Mouse (Mus musculus): ENCODE measurements around the gene Gpr12. TPM values are rescaled to one million over a fixed set of nuclear protein-coding genes. Genes with fewer than 3 reads are reported as not detected.
"Not testable (repeated sequence)": the region's sequence is repeated elsewhere in the genome, so short reads cannot be mapped to it uniquely, and the experiment has no call there.

Gpr12 gene
- polyA plus RNA-seq, 1 experiment from 2014 or later = 0.11 TPM

DNA sequence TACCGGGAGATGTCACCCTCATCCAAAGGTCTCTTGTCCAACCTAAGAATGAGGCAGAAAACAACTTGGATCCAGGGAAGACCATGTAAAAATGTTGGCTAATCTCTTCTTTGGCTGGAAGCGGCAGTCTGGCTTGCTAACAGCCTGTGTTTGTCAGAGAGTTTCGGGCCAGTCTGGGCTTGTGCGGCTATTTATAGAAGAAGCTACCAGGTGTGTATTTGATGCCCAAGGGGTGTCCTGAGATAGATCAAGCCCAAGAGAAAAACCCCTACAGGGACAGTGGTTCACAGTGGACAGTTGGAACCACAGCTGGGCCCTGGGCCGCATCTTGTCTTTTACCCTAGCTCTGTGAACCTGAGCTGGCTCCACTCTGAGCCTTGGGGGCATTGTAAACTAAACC, 21.9 kb upstream of the Gpr12 start:
- H3K9me3 ChIP-seq (replicated peaks) = no peaks in the 10 kb centered on the region
- H3K4me2 ChIP-seq (replicated peaks) = no peak overlapping the region
- H3K27ac ChIP-seq (replicated peaks) = no peak overlapping the region
- H3K36me3 ChIP-seq = no peaks in the 10 kb centered on the region
- no peaks in the 10 kb centered on the region for H3K27me3 ChIP-seq
- H3K4me3 ChIP-seq (replicated peaks) = no peak overlapping the region
- no peak overlapping the region for H3K9ac ChIP-seq
- 75% methylated on average over 5 of the region's 5 CpGs for WGBS
- H3K4me1 ChIP-seq = no peaks in the 10 kb centered on the region
- no peak for ATAC-seq (ENCODE audit: insufficient number of reproducible peaks, low FRiP score, low TSS enrichment, low read depth)

DNA sequence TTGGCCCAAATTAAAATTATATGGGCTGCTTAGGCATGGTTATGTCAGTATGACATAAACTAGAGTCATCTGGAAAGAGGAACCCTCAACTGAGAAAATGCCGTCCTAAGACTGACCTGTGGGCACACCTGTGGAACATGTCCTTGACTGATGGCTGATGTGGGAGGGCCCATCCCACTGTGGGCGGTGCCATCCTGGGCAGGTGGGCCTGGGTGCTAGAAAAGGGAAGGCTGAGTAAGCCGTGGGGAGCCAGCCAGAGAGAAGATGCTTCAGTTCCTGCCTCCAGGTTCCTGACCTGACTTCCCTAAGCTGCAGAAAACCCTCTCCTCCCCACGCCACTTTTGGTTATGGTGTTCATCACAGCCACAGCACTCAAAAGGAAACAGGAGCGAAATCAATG, 21.2 kb upstream of the Gpr12 start:
- Histone ChIP-seq H3K4me2 (replicated peaks) (no peak overlapping the region), H3K9me3 (replicated peaks) (no peaks in the 10 kb centered on the region), H3K4me3 (replicated peaks) (no peak overlapping the region), H3K27me3 (no peaks in the 10 kb centered on the region), H3K9ac (no peak overlapping the region), H3K36me3 (no peaks in the 10 kb centered on the region), H3K27ac (replicated peaks) (no peak overlapping the region), H3K4me1 (no peaks in the 10 kb centered on the region)
- no peak for ATAC-seq (ENCODE audit: insufficient number of reproducible peaks, low FRiP score, low TSS enrichment, low read depth)
- WGBS = 74% methylated on average over 5 of the region's 5 CpGs

DNA sequence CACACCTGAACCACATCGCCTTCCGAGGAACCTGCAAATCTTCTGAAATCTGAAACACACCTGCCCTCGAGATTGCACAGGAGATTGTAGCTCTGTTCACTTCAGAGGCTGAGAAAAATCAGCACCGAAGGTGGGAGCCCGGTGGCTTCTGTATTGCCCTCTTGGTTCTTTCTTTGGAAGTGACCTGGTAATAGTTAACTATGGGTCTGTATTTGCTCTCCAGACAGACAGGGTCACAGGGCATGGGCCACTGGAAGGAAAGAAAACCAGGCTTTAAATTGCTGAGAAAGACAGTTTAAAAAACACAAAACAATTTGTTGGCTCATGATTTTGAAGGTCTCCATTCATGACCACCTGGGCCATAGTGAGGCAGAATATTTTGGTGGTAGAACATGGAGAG, 14.9 kb upstream of the Gpr12 start:
- no peak overlapping the region for H3K4me3 ChIP-seq (replicated peaks)
- no peaks in the 10 kb centered on the region for H3K9me3 ChIP-seq (replicated peaks)
- no peaks in the 10 kb centered on the region for H3K27me3 ChIP-seq
- no peak overlapping the region for H3K9ac ChIP-seq
- 72% methylated on average over 5 of the region's 5 CpGs for WGBS
- H3K4me1 ChIP-seq = no peaks in the 10 kb centered on the region
- no peaks in the 10 kb centered on the region for H3K36me3 ChIP-seq
- H3K27ac ChIP-seq (replicated peaks) = no peak overlapping the region
- no peak overlapping the region for H3K4me2 ChIP-seq (replicated peaks)
- no peak for ATAC-seq (ENCODE audit: insufficient number of reproducible peaks, low FRiP score, low TSS enrichment, low read depth)

DNA sequence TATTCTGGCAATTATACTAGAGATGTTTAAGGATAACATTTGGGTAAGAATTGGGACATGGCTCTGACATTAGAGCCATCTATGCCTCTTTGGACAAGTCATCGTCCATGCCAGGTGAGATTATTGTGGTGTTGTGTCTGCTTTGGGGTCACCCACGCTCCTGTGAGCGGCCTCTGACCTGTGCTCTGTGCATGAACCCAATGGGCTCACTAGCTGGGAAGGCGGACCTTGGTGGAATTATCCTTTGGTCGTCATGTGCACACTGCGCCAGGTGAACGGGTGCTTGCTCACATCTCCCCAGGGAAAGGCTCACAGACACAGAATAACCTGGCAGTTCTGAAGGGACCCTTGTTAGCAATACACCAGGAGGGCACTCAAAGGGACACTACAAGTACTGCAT, 14.2 kb upstream of the Gpr12 start:
- H3K27me3 ChIP-seq; H3K36me3 ChIP-seq; H3K9ac ChIP-seq; H3K4me1 ChIP-seq; H3K4me2 ChIP-seq (replicated peaks); H3K9me3 ChIP-seq (replicated peaks); H3K27ac ChIP-seq (replicated peaks); ATAC-seq (ENCODE audit: insufficient number of reproducible peaks, low FRiP score, low TSS enrichment, low read depth); H3K4me3 ChIP-seq (replicated peaks): not testable (repeated sequence)
- WGBS = 79% methylated on average over 7 of the region's 7 CpGs

DNA sequence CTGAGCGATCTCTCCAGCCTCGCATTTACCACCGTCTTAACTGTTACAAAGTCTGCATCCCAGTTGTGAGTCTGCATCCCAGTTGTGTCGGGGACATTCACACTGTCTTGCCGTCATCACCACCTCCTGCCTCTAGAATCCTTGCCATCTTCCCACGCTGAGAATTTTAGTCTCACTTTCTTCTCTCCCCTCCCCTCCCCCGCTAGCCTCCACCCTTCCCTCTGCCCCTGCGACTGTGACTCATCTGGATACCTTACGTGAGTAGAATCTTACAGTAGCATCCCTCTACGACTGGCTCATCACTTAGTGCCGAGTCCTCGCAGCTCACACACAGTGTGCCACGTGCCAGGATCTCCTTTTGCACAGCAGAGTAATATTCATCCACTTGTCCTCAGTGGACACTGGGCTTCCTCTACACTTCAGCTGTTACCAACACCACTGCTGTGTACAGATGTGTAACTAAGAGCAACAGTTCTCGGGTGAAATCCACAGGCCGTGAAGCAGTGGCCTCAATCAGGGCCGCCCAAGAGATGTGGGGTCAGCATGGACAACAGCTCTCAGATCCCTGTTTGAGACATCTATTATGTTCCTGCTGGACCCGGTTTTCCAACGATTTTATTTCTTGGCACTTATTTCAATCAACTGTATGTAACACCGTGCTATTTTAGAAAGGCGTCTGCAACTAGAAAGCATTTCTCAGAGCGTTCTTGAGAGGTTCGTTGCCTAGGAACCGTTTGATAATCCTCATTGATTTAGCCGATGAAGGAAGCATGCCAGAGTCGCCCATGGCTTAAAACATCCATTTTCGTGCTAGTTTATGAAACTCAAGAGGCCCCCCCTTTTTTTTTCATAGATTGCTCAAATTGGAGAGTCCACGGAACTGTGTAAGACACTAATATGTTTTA, 13.4 kb upstream of the Gpr12 start:
- no peak for ATAC-seq (ENCODE audit: insufficient number of reproducible peaks, low FRiP score, low TSS enrichment, low read depth)
- WGBS = 89% methylated on average over 27 of the region's 27 CpGs
- H3K27ac ChIP-seq (replicated peaks) = no peak overlapping the region

DNA sequence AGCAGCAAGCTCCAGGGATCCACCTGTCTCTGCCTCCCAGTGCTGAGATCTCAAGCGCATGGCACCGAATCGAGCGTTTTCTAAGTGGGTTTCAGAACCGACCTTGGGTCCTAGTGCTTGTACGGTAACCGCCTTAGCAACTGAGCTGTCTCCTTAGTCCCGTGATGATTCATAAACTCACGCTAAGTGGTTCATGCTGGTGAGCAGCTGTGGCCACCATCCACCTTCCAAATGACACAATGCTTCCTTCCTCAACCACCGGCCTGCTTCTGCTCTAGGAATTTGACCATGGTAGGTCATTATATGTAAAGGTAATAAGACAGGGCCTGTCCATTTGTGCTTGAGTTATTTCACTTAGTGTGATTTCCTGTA, 12.4 kb upstream of the Gpr12 start:
- H3K9me3 ChIP-seq (replicated peaks) = no peaks in the 10 kb centered on the region
- WGBS = 85% methylated on average over 10 of the region's 10 CpGs
- H3K27me3 ChIP-seq = no peaks in the 10 kb centered on the region
- no peak for ATAC-seq (ENCODE audit: insufficient number of reproducible peaks, low FRiP score, low TSS enrichment, low read depth)
- no peak overlapping the region for H3K27ac ChIP-seq (replicated peaks)
- H3K4me1 ChIP-seq = no peaks in the 10 kb centered on the region
- H3K4me2 ChIP-seq (replicated peaks) = no peak overlapping the region
- H3K9ac ChIP-seq = no peak overlapping the region
- no peak overlapping the region for H3K4me3 ChIP-seq (replicated peaks)
- H3K36me3 ChIP-seq = no peaks in the 10 kb centered on the region

More for the DNA sequence above, 13.4 kb upstream of the Gpr12 start:
- Histone ChIP-seq H3K4me3 (replicated peaks) (no peak overlapping the region), H3K4me1 (no peaks in the 10 kb centered on the region), H3K9me3 (replicated peaks) (no peaks in the 10 kb centered on the region), H3K4me2 (replicated peaks) (no peak overlapping the region), H3K9ac (no peak overlapping the region), H3K27me3 (no peaks in the 10 kb centered on the region), H3K36me3 (no peaks in the 10 kb centered on the region)

DNA sequence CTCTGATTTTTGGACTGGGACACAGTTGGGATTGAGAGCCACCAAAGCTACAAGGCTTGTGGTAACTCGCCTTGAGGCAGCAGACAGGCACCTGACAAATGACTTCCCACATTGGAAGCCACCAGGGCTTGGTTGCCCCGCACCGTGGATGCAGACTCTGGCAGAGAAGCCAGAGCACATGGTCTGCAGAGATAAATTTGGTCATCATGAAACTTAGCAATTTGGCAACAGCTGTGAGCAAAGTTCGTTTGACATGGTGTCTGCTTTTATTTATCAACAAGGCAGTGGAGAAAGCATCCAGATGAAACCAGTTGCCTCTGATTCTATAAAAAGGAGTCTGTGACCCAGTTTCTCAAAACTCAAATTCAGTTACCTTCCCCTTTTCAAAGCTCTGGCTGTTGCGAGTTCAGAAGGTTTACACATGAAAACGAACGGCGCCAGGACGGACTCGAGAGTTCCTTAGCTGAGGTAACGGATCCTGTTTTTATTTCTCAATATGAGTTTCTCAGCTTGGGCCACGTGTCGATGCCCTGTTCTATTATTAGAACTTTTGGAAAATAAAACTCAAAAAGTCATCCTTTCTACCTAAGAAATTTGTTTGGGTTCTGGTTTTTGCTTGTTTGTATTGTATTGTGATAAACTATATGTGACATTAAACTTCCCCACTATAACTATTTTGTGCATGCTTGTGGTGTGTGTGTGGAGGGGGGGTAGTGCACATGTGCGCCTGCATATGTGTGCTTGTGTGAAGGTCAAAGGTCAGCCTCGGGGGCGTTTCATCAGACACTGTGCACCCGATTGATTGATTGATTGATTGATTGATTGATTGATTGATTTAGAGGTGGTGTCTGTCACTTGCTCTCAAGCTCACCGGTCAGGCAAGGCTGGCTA, 11.8 kb upstream of the Gpr12 start:
- ATAC-seq (ENCODE audit: insufficient number of reproducible peaks, low FRiP score, low TSS enrichment, low read depth) = no peak
- H3K9me3 ChIP-seq (replicated peaks) = no peaks in the 10 kb centered on the region
- no peak overlapping the region for H3K27ac ChIP-seq (replicated peaks)
- H3K4me3 ChIP-seq (replicated peaks) = no peak overlapping the region
- H3K36me3 ChIP-seq = no peaks in the 10 kb centered on the region
- no peak overlapping the region for H3K9ac ChIP-seq
- H3K27me3 ChIP-seq = no peaks in the 10 kb centered on the region
- no peak overlapping the region for H3K4me2 ChIP-seq (replicated peaks)
- 71% methylated on average over 18 of the region's 18 CpGs for WGBS
- H3K4me1 ChIP-seq = no peaks in the 10 kb centered on the region

DNA sequence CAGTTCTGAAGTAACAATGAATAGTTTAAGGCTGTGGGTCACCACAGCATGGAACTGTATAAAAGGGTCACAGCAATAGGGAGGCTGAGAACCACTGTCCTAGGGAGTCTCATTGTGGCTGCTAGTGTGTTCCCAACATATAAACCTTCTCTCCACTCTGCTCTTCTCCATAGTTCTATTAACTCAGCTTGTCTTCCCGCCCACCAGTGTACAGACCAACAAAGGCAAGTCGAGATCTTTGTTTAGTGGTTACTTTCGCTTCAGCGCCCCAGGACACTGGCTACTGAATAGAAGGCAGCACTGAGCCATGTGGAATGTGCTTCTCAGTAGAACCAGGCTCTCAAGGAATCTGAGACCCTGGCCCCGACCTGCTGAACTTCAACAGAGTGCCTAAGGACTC, 7.5 kb upstream of the Gpr12 start:
- 53% methylated on average over 5 of the region's 5 CpGs for WGBS
- no peaks in the 10 kb centered on the region for H3K36me3 ChIP-seq
- no peaks in the 10 kb centered on the region for H3K9me3 ChIP-seq (replicated peaks)
- H3K9ac ChIP-seq = no peak overlapping the region
- no peaks in the 10 kb centered on the region for H3K27me3 ChIP-seq
- ATAC-seq (ENCODE audit: insufficient number of reproducible peaks, low FRiP score, low TSS enrichment, low read depth) = no peak
- no peak overlapping the region for H3K4me2 ChIP-seq (replicated peaks)
- no peaks in the 10 kb centered on the region for H3K4me1 ChIP-seq
- no peak overlapping the region for H3K4me3 ChIP-seq (replicated peaks)
- H3K27ac ChIP-seq (replicated peaks) = no peak overlapping the region

DNA sequence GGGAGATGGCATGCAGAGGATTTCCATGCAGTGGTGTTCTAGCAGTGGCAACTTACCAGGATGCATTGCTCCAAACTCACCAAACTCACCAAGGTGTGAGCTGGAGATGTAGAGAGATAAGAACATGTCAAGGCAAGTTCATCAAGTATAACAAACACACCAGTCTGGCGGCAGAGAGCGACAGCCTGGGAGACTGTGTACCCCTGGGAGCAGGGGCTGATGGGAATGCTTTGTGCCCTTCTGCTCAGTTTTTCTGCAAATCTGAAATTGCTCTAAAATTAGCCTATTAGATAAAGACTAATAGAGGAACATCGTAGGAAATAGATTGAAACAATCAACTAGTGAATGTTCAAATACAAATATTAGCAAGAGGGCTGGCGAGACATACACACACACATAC, 6.6 kb upstream of the Gpr12 start:
- Histone ChIP-seq H3K9me3 (replicated peaks) (no peaks in the 10 kb centered on the region), H3K27ac (replicated peaks) (no peak overlapping the region), H3K27me3 (peaks cover 4% of the 10 kb centered on the region), H3K4me1 (no peaks in the 10 kb centered on the region), H3K36me3 (no peaks in the 10 kb centered on the region), H3K4me2 (replicated peaks) (no peak overlapping the region), H3K9ac (no peak overlapping the region), H3K4me3 (replicated peaks) (no peak overlapping the region)
- ATAC-seq (ENCODE audit: insufficient number of reproducible peaks, low FRiP score, low TSS enrichment, low read depth) = no peak
- WGBS = 76% methylated on average over 4 of the region's 4 CpGs

DNA sequence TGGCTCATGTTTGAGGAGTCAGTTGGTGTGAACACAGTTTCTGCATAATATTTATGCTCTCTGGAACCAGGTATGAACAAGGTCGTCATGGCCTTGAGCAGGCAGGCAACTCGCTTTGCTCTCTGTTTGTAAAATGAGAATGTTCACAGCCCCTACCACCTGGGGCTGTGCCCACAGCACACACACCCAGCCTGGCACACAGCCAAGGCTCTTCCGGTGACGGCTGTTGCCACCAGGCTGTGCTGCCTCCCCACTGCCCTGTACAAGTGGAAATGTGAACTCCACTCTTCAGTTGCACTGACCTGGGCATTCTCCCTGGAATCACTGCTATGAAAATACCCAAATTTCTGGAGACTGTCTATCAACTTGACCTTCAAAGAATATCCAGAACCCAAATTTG, 5.9 kb upstream of the Gpr12 start:
- ATAC-seq (ENCODE audit: insufficient number of reproducible peaks, low FRiP score, low TSS enrichment, low read depth) = no peak
- no peak overlapping the region for H3K27ac ChIP-seq (replicated peaks)
- no peak overlapping the region for H3K9ac ChIP-seq
- peaks cover 10% of the 10 kb centered on the region for H3K27me3 ChIP-seq
- no peaks in the 10 kb centered on the region for H3K4me1 ChIP-seq
- no peak overlapping the region for H3K4me3 ChIP-seq (replicated peaks)
- H3K4me2 ChIP-seq (replicated peaks) = no peak overlapping the region
- H3K9me3 ChIP-seq (replicated peaks) = no peaks in the 10 kb centered on the region
- H3K36me3 ChIP-seq = no peaks in the 10 kb centered on the region
- 58% methylated on average over 4 of the region's 4 CpGs for WGBS

DNA sequence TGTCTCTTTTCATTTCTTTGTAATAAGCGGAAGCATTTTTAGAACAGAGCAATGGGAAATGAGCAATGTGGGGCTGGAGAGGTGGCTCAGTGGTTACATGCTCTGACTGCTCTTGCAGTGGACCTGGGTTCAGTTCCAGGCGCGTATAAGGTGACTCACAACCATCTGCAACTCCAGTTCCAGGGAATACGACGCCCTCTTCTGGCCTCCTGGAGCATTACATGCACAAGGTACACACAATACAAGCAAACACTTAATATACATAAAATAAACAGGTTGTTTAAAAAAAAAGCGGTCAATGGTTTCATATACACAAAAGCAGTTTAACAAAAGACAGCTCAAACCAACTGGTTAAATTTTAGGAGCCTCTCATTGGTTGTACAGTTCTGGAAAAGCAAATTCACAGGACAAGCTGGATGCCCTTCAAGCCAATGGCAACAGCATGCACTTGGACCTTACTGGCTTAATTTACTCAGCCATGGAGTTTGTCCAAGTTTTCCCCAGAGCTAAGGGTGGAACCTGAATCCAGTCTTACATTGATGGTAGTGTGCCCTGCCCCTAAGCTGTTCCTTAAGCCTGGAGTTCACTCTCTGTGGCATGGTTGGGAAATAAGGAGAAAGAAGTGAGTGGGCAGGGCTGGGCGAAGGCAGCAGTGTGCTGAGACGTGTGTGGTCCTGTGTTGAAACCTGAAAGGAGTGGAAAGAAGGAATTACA, 1.5 kb upstream of the Gpr12 start:
- no peak overlapping the region for H3K27ac ChIP-seq (replicated peaks)
- no peaks in the 10 kb centered on the region for H3K36me3 ChIP-seq
- no peak overlapping the region for H3K9ac ChIP-seq
- H3K27me3 ChIP-seq = peaks cover 44% of the 10 kb centered on the region
- H3K4me3 ChIP-seq (replicated peaks) = no peak overlapping the region
- peaks cover 17% of the 10 kb centered on the region for H3K4me1 ChIP-seq
- ATAC-seq (ENCODE audit: insufficient number of reproducible peaks, low FRiP score, low TSS enrichment, low read depth) = no peak
- no peaks in the 10 kb centered on the region for H3K9me3 ChIP-seq (replicated peaks)
- WGBS = 66% methylated on average over 8 of the region's 8 CpGs
- no peak overlapping the region for H3K4me2 ChIP-seq (replicated peaks)
